Mouse (Mus musculus): ENCODE results near the gene Serpinb9b. TPM values are rescaled to one million over a fixed set of nuclear protein-coding genes. Genes with fewer than 3 reads are reported as not detected.
A peak's percentile ranks its signal among the peaks of the same experiment; 100 is the strongest.

Serpinb9b gene
- polyA plus RNA-seq, 1 experiment from 2014 or later, result 0.16 TPM

DNA sequence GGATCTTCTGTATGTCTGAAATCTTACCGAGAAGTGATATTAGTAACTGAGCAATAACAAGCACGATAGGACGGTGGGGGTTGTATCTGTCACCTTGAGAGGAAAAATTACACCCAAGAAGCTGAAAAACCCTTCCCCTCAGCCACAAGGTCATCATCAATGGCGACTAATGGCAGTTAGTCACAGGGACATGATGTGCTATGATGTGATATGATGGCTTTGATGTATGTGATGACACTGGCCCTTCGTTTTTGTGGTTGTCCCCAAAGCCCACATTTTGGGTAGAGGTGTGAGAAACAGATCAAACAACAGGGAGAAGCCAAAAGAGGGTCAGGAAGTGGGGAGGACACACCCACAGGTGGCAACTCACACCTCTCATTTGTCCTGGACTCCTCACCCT, 44.6 kb downstream of the Serpinb9b start:
- no peaks in the 10 kb centered on the region for H3K4me1 ChIP-seq (ENCODE audit: control insufficient read depth, insufficient read depth, low read length)
- H3K4me2 ChIP-seq (ENCODE audit: low read depth, low read length), result no peak overlapping the region
- H3K9me3 ChIP-seq (ENCODE audit: control insufficient read depth, low read length), result no peaks in the 10 kb centered on the region
- H3K4me3 ChIP-seq (ENCODE audit: low read length), result no peak overlapping the region
- H3K9ac ChIP-seq (ENCODE audit: low read depth, low read length), result no peak overlapping the region
- 74% methylated on average over 5 of the region's 5 CpGs for WGBS
- H3K27ac ChIP-seq (ENCODE audit: low read length), result no peak overlapping the region
- H3K27me3 ChIP-seq (replicated peaks; ENCODE audit: control insufficient read depth, insufficient read depth, low read length), result no peaks in the 10 kb centered on the region
- no peaks in the 10 kb centered on the region for H3K36me3 ChIP-seq (ENCODE audit: control insufficient read depth, insufficient read depth, low read length)
- no peak for ATAC-seq

DNA sequence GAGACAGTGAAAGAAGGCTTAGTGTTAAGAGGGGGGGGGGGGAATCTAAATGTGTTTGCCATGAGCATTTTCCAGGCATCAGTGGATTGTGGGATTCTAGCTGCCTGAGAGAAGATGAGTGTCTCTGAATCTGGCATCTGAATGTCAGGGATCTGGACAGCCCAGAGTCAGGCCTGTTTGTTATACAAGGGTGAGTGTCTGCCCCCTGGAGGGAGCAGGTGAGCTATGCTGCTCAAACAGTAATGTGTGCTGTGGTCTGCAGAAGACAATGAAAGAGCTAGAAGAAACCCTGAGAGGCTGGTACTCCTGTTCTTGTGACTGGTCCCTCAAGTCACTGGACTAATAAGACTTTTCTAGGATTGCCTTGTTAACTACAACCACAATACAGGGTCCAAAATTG, 46.8 kb downstream of the Serpinb9b start:
- H3K27ac ChIP-seq (ENCODE audit: low read length), result no peak overlapping the region
- no peaks in the 10 kb centered on the region for H3K4me1 ChIP-seq (ENCODE audit: control insufficient read depth, insufficient read depth, low read length)
- H3K9ac ChIP-seq (ENCODE audit: low read depth, low read length), result no peak overlapping the region
- ATAC-seq, result no peak; the same call in 1 of the 2 replicates
- no peak overlapping the region for H3K4me3 ChIP-seq (ENCODE audit: low read length)
- no peaks in the 10 kb centered on the region for H3K27me3 ChIP-seq (replicated peaks; ENCODE audit: control insufficient read depth, insufficient read depth, low read length)
- H3K36me3 ChIP-seq (ENCODE audit: control insufficient read depth, insufficient read depth, low read length), result no peaks in the 10 kb centered on the region
- H3K9me3 ChIP-seq (ENCODE audit: control insufficient read depth, low read length), result no peaks in the 10 kb centered on the region
- no peak overlapping the region for H3K4me2 ChIP-seq (ENCODE audit: low read depth, low read length)

DNA sequence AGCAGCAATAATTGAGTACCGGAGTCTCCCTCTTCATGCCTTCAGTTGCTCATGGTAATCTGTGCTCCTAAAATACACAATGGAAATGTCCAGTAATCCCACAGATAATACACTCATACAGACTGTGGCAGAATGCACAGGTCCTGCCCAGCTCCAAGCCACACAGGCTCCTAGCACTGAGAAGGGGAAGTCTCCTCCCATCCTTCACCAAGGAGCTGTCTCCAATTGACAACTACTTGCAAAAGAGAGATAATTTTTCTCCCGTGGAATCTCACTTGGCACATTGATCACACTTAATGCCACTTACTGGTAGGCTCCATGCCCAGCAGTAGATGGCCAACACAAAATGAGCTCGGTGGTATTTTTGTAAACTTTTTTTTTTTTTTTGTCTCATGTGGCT, 49.0 kb downstream of the Serpinb9b start:
- Histone ChIP-seq H3K4me2 (ENCODE audit: low read depth, low read length) (no peak overlapping the region), H3K27ac (ENCODE audit: low read length) (no peak overlapping the region), H3K36me3 (ENCODE audit: control insufficient read depth, insufficient read depth, low read length) (no peaks in the 10 kb centered on the region), H3K4me1 (ENCODE audit: control insufficient read depth, insufficient read depth, low read length) (no peaks in the 10 kb centered on the region), H3K4me3 (ENCODE audit: low read length) (no peak overlapping the region), H3K27me3 (replicated peaks; ENCODE audit: control insufficient read depth, insufficient read depth, low read length) (no peaks in the 10 kb centered on the region), H3K9me3 (ENCODE audit: control insufficient read depth, low read length) (no peaks in the 10 kb centered on the region), H3K9ac (ENCODE audit: low read depth, low read length) (no peak overlapping the region)
- 58% methylated on average over 3 of the region's 3 CpGs for WGBS
- no peak for ATAC-seq

DNA sequence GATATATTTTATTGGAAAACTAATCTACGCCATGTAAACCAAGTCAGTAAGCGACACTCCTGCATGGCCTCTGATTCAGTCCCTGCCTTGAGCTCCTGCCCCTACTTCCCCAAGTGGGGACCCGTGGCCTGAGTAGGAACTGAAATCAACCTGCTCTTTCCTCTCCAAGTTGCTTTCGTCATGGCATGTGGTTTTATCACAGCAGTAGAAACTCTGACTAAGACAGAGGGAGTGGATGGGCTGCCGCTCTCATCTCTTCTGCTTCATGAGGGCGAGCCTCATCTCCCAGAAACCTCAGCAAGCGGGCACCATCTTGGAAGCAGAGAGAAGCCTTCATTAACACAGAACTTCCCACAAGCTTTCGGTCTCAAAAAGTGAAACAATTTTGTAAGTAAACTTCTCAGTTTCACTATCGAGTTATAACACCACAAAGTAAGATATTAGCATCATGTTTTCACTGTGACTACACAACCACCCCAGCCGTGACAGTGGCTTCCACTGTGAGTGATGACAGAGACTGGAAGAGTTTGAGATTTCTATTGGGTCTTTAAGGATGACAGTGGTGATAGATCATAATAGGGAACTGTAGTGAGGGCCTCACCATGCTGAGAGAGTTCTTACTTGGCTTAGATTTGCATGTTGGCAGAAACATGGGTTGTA, 49.9 kb downstream of the Serpinb9b start:
- no peaks in the 10 kb centered on the region for H3K9me3 ChIP-seq (ENCODE audit: control insufficient read depth, low read length)
- H3K4me3 ChIP-seq (ENCODE audit: low read length), result no peak overlapping the region
- no peak overlapping the region for H3K27ac ChIP-seq (ENCODE audit: low read length)
- H3K4me2 ChIP-seq (ENCODE audit: low read depth, low read length), result no peak overlapping the region
- no peak overlapping the region for H3K9ac ChIP-seq (ENCODE audit: low read depth, low read length)
- no peaks in the 10 kb centered on the region for H3K4me1 ChIP-seq (ENCODE audit: control insufficient read depth, insufficient read depth, low read length)
- 92% methylated on average over 10 of the region's 10 CpGs for WGBS
- no peaks in the 10 kb centered on the region for H3K36me3 ChIP-seq (ENCODE audit: control insufficient read depth, insufficient read depth, low read length)
- ATAC-seq, result no peak
- H3K27me3 ChIP-seq (replicated peaks; ENCODE audit: control insufficient read depth, insufficient read depth, low read length), result no peaks in the 10 kb centered on the region

DNA sequence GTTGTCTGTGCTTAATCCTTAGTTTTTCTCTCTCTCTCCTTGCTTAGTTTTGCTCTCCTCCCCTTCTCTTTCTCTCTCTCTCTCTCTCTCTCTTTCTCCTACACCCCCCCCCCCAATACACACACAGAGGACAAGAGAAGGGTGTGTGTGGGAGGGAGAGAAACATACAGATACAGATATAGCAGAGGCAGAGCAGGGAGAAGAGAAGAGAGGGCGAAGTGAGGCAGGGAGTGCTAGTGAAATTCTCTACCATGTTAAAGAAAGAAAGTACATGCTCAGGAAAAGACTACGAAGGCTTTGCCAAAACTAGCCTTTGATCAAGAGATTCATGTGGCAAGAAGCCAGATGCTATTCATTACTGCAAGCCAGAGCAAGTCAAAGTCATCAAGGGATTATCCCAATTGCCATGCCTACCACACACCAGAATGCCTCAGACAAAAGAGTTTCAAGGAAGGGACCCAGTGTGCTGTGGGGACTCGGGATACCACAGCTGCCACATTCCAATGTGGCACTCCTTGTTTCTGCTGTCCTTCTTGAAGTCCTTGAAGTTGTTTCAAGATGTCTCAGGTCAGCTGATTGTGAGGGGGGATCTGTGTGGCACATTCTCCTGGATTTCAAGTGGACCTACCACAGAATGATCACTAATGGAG, 51.0 kb downstream of the Serpinb9b start, which contains the start of gene Serpinb1b:
Gene Serpinb1b, plus strand, starts transcription at position 520 of the 650 bp plus-strand sequence.
- no peaks in the 10 kb centered on the region for H3K9me3 ChIP-seq (ENCODE audit: control insufficient read depth, low read length)
- no peaks in the 10 kb centered on the region for H3K36me3 ChIP-seq (ENCODE audit: control insufficient read depth, insufficient read depth, low read length)
- H3K27me3 ChIP-seq (replicated peaks; ENCODE audit: control insufficient read depth, insufficient read depth, low read length), result no peaks in the 10 kb centered on the region
- no peak within 1 kb of the TSS for H3K4me3 ChIP-seq (ENCODE audit: low read length)
- no peak within 1 kb of the TSS; the same call in 1 of the 2 replicates for H3K9ac ChIP-seq (ENCODE audit: low read depth, low read length)
- 69% methylated on average over 3 of the region's 3 CpGs for WGBS
- no peak within 1 kb of the TSS for H3K27ac ChIP-seq (ENCODE audit: low read length)
- no peak for ATAC-seq
- H3K4me1 ChIP-seq (ENCODE audit: control insufficient read depth, insufficient read depth, low read length), result no peaks in the 10 kb centered on the region
- H3K4me2 ChIP-seq (ENCODE audit: low read depth, low read length), result peak within 1 kb of the TSS; percentile 37; the same call in 1 of the 2 replicates

DNA sequence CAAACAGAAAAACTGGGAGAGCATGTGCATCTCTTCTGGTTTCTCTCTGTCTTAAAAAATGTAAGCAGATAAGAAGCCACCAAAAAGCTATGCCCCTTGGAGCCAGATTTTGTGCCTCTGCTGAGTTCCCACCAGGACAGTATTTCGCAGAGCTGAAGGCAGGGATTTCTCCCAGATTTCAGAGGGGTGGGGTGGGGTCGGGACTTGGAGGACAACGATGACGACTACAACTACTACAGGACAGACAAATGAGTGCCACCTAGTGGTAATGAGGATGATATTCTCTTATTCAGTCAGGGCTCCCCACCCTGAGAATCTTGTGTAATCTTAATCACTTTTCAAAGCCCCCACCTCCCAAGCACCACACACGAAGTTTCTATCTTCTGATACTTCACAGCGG, 52.2 kb downstream of the Serpinb9b start:
- Histone ChIP-seq H3K4me3 (ENCODE audit: low read length) (no peak overlapping the region), H3K36me3 (ENCODE audit: control insufficient read depth, insufficient read depth, low read length) (no peaks in the 10 kb centered on the region), H3K9me3 (ENCODE audit: control insufficient read depth, low read length) (no peaks in the 10 kb centered on the region), H3K27me3 (replicated peaks; ENCODE audit: control insufficient read depth, insufficient read depth, low read length) (no peaks in the 10 kb centered on the region), H3K4me1 (ENCODE audit: control insufficient read depth, insufficient read depth, low read length) (no peaks in the 10 kb centered on the region), H3K4me2 (ENCODE audit: low read depth, low read length) (peak overlapping the region; percentile 37; the same call in 1 of the 2 replicates), H3K27ac (ENCODE audit: low read length) (no peak overlapping the region), H3K9ac (ENCODE audit: low read depth, low read length) (no peak overlapping the region; the same call in 1 of the 2 replicates)
- WGBS, result 20% methylated on average over 6 of the region's 6 CpGs
- ATAC-seq, result no peak; the same call in 1 of the 2 replicates

DNA sequence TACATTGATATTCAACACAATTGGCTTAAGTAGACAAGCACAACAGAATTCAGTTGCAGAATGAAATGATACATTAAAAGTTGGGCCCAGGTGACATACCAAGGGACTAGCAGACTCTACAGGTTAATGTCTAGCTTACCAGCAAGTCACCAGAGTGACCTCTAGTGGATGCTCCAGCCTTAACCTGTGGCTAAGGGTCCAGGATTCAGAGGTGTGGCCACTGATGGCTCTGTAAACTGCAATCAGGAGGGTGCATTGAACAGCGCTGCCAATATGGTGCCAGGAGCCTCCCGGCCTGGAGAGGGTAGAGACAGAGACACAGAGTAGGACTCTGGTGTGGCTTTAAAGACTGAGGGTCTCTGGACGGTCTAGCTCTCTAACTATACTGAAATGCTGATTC, 53.1 kb downstream of the Serpinb9b start:
- Histone ChIP-seq H3K4me2 (ENCODE audit: low read depth, low read length) (no peak overlapping the region), H3K4me3 (ENCODE audit: low read length) (no peak overlapping the region), H3K27ac (ENCODE audit: low read length) (no peak overlapping the region), H3K27me3 (replicated peaks; ENCODE audit: control insufficient read depth, insufficient read depth, low read length) (no peaks in the 10 kb centered on the region), H3K9ac (ENCODE audit: low read depth, low read length) (no peak overlapping the region), H3K9me3 (ENCODE audit: control insufficient read depth, low read length) (no peaks in the 10 kb centered on the region), H3K4me1 (ENCODE audit: control insufficient read depth, insufficient read depth, low read length) (peaks cover 1% of the 10 kb centered on the region), H3K36me3 (ENCODE audit: control insufficient read depth, insufficient read depth, low read length) (no peaks in the 10 kb centered on the region)
- 32% methylated on average over 3 of the region's 3 CpGs for WGBS
- peak; percentile 44; the same call in 1 of the 2 replicates for ATAC-seq

DNA sequence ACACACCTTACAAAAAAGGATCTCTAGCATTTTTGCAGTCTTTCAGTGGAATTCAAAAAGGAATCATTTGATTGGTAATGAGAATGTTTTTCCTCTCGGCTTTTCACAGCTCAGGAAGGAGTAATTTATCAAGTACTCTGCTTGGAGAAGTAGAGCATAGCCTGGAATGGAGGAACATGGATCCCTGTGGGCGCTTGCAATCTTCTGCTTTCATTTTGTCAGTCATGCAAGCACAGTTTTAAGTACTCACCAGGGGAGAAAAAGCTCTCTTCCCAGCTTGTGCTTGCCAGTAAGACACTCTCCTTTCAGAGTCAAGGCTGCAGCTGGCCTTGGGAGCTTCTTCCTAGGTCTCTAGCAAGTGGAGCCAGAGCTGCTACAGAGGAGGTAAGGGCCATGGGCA, 56.6 kb downstream of the Serpinb9b start:
- WGBS, result 59% methylated on average over 2 of the region's 2 CpGs
- Histone ChIP-seq H3K9me3 (ENCODE audit: control insufficient read depth, low read length) (no peaks in the 10 kb centered on the region), H3K27ac (ENCODE audit: low read length) (no peak overlapping the region), H3K4me3 (ENCODE audit: low read length) (no peak overlapping the region), H3K9ac (ENCODE audit: low read depth, low read length) (no peak overlapping the region), H3K4me2 (ENCODE audit: low read depth, low read length) (no peak overlapping the region), H3K4me1 (ENCODE audit: control insufficient read depth, insufficient read depth, low read length) (peaks cover 11% of the 10 kb centered on the region), H3K27me3 (replicated peaks; ENCODE audit: control insufficient read depth, insufficient read depth, low read length) (no peaks in the 10 kb centered on the region), H3K36me3 (ENCODE audit: control insufficient read depth, insufficient read depth, low read length) (no peaks in the 10 kb centered on the region)
- no peak for ATAC-seq

DNA sequence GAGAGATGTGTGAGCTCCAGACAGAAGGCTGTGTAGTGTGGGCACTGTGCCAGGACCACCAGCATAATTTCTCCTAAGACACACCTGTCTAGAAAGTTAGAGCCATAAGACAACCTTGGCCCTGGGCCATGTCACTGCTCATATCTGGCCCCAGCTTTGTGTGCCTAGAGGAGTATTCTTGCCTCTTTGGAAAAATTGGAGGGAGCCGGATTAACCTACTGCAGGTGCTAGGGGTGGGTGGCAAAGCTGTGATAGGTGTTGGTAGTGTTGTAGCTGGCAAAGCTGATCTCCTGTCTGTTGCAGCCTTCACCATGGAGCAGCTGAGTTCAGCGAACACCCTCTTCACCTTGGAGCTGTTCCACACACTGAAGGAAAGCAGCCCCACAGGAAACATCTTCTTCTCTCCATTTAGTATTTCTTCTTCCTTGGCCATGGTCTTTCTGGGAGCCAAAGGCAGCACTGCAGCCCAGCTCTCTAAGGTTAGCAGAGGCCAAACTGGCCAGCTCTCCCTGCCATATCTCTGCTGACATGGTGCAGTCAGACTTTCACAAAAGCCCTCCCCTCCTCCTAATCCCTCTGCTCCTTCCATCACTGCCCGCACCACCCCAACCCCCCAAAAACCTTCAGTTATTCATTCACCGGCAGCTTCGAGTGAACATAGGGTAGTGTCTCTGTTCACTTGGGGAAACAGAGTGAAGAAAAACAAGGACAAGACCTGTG, 57.9 kb downstream of the Serpinb9b start:
- H3K27ac ChIP-seq (ENCODE audit: low read length), result peak overlapping the region; percentile 75
- ATAC-seq, result peak; percentile 45
- H3K9ac ChIP-seq (ENCODE audit: low read depth, low read length), result no peak overlapping the region
- no peaks in the 10 kb centered on the region for H3K9me3 ChIP-seq (ENCODE audit: control insufficient read depth, low read length)
- H3K36me3 ChIP-seq (ENCODE audit: control insufficient read depth, insufficient read depth, low read length), result no peaks in the 10 kb centered on the region
- H3K4me1 ChIP-seq (ENCODE audit: control insufficient read depth, insufficient read depth, low read length), result peaks cover 11% of the 10 kb centered on the region
- H3K27me3 ChIP-seq (replicated peaks; ENCODE audit: control insufficient read depth, insufficient read depth, low read length), result no peaks in the 10 kb centered on the region
- WGBS, result 32% methylated on average over 5 of the region's 5 CpGs
- no peak overlapping the region for H3K4me3 ChIP-seq (ENCODE audit: low read length)
- no peak overlapping the region for H3K4me2 ChIP-seq (ENCODE audit: low read depth, low read length)
